Mouse (Mus musculus): ENCODE results near the gene Rapgef3. TPM values are rescaled to one million over a fixed set of nuclear protein-coding genes. Genes with fewer than 3 reads are reported as not detected.

The Rapgef3 gene
- polyA plus RNA-seq, 1 experiment from 2014 or later = 10.4 TPM

GRCm38 (mm10) chr15:97780611-97781031, 12.8 kb upstream of the Rapgef3 start:
- H3K4me2 ChIP-seq = no peak overlapping the region
- H3K9ac ChIP-seq = no peak overlapping the region
- no peaks in the 10 kb centered on the region for H3K36me3 ChIP-seq
- peaks cover 18% of the 10 kb centered on the region for H3K4me1 ChIP-seq (replicated peaks)
- H3K27ac ChIP-seq = no peak overlapping the region
- WGBS = 67% methylated on average over 12 of the region's 12 CpGs
- peaks cover 28% of the 10 kb centered on the region for H3K27me3 ChIP-seq
- H3K4me3 ChIP-seq = no peak overlapping the region
- no peaks in the 10 kb centered on the region for H3K9me3 ChIP-seq
- ATAC-seq (ENCODE audit: low FRiP score) = no peak

GRCm38 (mm10) chr15:97779576-97779975, 11.8 kb upstream of the Rapgef3 start:
- H3K36me3 ChIP-seq = no peaks in the 10 kb centered on the region
- no peaks in the 10 kb centered on the region for H3K9me3 ChIP-seq
- peaks cover 37% of the 10 kb centered on the region for H3K27me3 ChIP-seq
- no peak for ATAC-seq (ENCODE audit: low FRiP score)
- peaks cover 14% of the 10 kb centered on the region for H3K4me1 ChIP-seq (replicated peaks)
- H3K4me3 ChIP-seq = no peak overlapping the region
- WGBS = 95% methylated on average over 1 of the region's 1 CpGs
- H3K9ac ChIP-seq = no peak overlapping the region
- H3K4me2 ChIP-seq = no peak overlapping the region
- H3K27ac ChIP-seq = no peak overlapping the region

- Histone ChIP-seq H3K27ac (no peak within 1 kb of the TSS), H3K9me3 (no peaks in the 10 kb centered on the region), H3K9ac (no peak within 1 kb of the TSS), H3K4me1 (replicated peaks) (peaks cover 19% of the 10 kb centered on the region), H3K27me3 (peaks cover 41% of the 10 kb centered on the region), H3K4me3 (no peak within 1 kb of the TSS), H3K4me2 (no peak within 1 kb of the TSS), H3K36me3 (no peaks in the 10 kb centered on the region)
- ATAC-seq (ENCODE audit: low FRiP score) = no peak
- WGBS = 71% methylated on average over 8 of the region's 8 CpGs
Observed at GRCm38 (mm10) chr15:97778311-97779098, 10.7 kb upstream of the Rapgef3 start, which contains the start of gene Slc48a1. Gene Slc48a1, plus strand, starts transcription at chr15:97778520.

DNA sequence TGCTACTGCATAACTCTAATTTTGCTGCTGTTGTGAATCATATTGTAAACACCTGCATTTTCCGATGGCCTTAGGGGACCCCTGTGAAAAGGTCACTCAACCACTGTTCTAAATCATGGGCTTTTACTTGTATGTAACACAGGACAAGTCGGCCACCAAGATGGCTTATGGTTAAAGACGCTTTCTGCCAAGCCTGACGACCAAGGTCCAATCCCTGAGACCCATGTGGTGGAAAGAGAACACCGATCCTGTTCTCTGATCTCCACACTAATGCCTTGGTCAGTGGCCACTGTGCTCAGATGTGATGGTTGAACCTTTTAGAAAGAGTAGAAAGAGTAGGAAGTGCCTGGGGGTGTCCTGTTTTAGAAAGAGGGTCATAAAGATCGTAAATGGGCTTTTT, 9.1 kb upstream of the Rapgef3 start:
- H3K4me3 ChIP-seq = no peak overlapping the region
- H3K9me3 ChIP-seq = no peaks in the 10 kb centered on the region
- peaks cover 27% of the 10 kb centered on the region for H3K27me3 ChIP-seq
- no peak overlapping the region for H3K4me2 ChIP-seq
- peaks cover 21% of the 10 kb centered on the region for H3K4me1 ChIP-seq (replicated peaks)
- no peak overlapping the region for H3K27ac ChIP-seq
- no peaks in the 10 kb centered on the region for H3K36me3 ChIP-seq
- ATAC-seq (ENCODE audit: low FRiP score) = no peak
- WGBS = 86% methylated on average over 6 of the region's 6 CpGs
- no peak overlapping the region for H3K9ac ChIP-seq

- H3K27me3 ChIP-seq = peaks cover 25% of the 10 kb centered on the region
- no peak overlapping the region for H3K4me3 ChIP-seq
- no peak for ATAC-seq (ENCODE audit: low FRiP score)
- no peak overlapping the region for H3K27ac ChIP-seq
- no peaks in the 10 kb centered on the region for H3K9me3 ChIP-seq
- 10% methylated on average over 8 of the region's 8 CpGs for WGBS
- H3K36me3 ChIP-seq = no peaks in the 10 kb centered on the region
- H3K4me1 ChIP-seq (replicated peaks) = peaks cover 17% of the 10 kb centered on the region
- H3K4me2 ChIP-seq = no peak overlapping the region
- H3K9ac ChIP-seq = no peak overlapping the region
Observed at GRCm38 (mm10) chr15:97776514-97776913, 8.7 kb upstream of the Rapgef3 start.

DNA sequence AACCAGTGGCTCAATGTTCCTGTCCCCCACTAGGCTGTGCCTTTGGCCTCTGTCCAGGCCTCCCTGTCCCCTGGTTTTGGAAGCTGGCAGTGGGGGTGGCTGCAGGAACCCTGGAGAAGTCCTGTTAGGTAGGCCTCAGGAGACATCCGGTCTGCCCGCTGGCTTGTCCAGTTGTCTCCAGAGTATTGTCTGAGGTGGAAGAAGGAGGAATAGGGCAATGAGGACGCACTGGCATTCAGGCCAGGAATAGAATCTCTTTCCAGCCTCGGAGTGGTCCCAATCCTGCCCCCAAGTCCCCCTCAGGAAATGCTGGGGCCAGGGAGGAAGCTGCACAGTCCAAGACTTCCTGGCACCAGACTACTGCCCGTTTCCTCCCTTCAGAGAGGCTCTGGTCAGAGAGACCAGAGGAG, 6.2 kb upstream of the Rapgef3 start:
- Histone ChIP-seq H3K4me1 (replicated peaks) (peaks cover 16% of the 10 kb centered on the region), H3K4me2 (no peak overlapping the region), H3K36me3 (no peaks in the 10 kb centered on the region), H3K9ac (no peak overlapping the region), H3K9me3 (no peaks in the 10 kb centered on the region), H3K4me3 (no peak overlapping the region), H3K27ac (0 out of 2 replicates have a peak overlapping the region, but pooled peaks have one; percentile 8), H3K27me3 (peaks cover 49% of the 10 kb centered on the region)
- no peak for ATAC-seq (ENCODE audit: low FRiP score)
- WGBS = 70% methylated on average over 5 of the region's 5 CpGs

DNA sequence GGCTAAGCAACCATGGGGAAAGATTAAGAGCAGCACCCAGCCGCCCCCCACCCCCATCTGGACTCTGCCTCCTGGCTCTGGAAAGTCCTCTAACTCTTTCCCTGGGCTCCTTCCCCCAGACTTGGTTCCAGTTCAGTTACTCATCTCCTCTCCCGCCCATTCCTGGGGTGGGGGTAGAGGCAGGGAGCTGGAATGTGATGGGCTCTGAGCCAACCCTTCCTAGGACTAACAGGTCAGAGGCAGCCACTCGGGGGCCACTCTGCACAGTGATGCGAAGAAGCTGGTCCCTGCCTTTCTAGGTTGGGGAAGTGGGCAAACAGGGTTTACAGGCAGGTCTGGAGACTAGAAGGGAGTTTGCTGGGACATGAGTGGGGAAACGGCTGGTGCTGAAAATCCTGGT, 5.3 kb upstream of the Rapgef3 start:
- Histone ChIP-seq H3K36me3 (no peaks in the 10 kb centered on the region), H3K9ac (no peak overlapping the region), H3K27ac (no peak overlapping the region), H3K4me1 (replicated peaks) (peaks cover 20% of the 10 kb centered on the region), H3K27me3 (peaks cover 55% of the 10 kb centered on the region), H3K4me2 (no peak overlapping the region), H3K9me3 (no peaks in the 10 kb centered on the region), H3K4me3 (no peak overlapping the region)
- no peak for ATAC-seq (ENCODE audit: low FRiP score)
- WGBS = 44% methylated on average over 5 of the region's 5 CpGs

DNA sequence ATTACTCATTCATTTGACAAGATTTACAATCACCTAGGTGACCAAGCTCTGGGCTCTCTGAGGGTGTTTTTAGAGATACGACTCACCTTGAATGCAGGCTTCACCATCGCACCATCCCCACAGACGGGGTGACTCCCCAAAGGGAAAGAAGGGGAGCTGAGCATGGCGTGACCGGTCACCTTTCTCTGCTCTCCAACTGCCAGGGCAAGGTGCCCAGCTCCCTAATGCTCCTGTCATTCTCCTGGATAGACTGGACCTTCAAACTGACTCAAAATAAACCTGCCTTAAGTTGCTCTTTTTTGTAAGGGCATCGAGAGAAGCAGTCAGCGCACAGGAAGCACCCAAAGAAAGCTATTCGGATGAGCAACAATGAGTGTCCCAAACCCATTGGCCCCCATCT, 2.5 kb upstream of the Rapgef3 start:
- Histone ChIP-seq H3K9me3 (no peaks in the 10 kb centered on the region), H3K4me3 (no peak overlapping the region), H3K27me3 (peaks cover 69% of the 10 kb centered on the region), H3K36me3 (no peaks in the 10 kb centered on the region), H3K27ac (no peak overlapping the region), H3K4me1 (replicated peaks) (peaks cover 47% of the 10 kb centered on the region), H3K9ac (no peak overlapping the region), H3K4me2 (no peak overlapping the region)
- no peak for ATAC-seq (ENCODE audit: low FRiP score)
- 82% methylated on average over 8 of the region's 8 CpGs for WGBS

GRCm38 (mm10) chr15:97768192-97768591, 420 bp upstream of the Rapgef3 start:
- H3K36me3 ChIP-seq = no peaks in the 10 kb centered on the region
- under 1% methylated on average over 18 of the region's 18 CpGs for WGBS
- H3K27me3 ChIP-seq = peaks cover 76% of the 10 kb centered on the region

GRCm38 (mm10) chr15:97766594-97767279, 1.0 kb downstream of the Rapgef3 start:
- no peaks in the 10 kb centered on the region for H3K9me3 ChIP-seq
- H3K9ac ChIP-seq = peak overlapping the region; percentile 69
- peak overlapping the region; percentile 45 for H3K4me3 ChIP-seq
- H3K27me3 ChIP-seq = peaks cover 88% of the 10 kb centered on the region
- peak overlapping the region; percentile 70 for H3K27ac ChIP-seq
- 0 out of 2 replicates have a peak, but pooled peaks have one; percentile 5 for ATAC-seq (ENCODE audit: low FRiP score)
- 3% methylated on average over 23 of the region's 23 CpGs for WGBS
- no peaks in the 10 kb centered on the region for H3K36me3 ChIP-seq
- peak overlapping the region; percentile 88 for H3K4me2 ChIP-seq
- H3K4me1 ChIP-seq (replicated peaks) = peaks cover 48% of the 10 kb centered on the region

More at GRCm38 (mm10) chr15:97768192-97768591, 420 bp upstream of the Rapgef3 start:
- Histone ChIP-seq H3K27ac (no peak overlapping the region), H3K9me3 (no peaks in the 10 kb centered on the region), H3K9ac (peak overlapping the region; percentile 69), H3K4me3 (peak overlapping the region; percentile 45), H3K4me1 (replicated peaks) (peaks cover 52% of the 10 kb centered on the region), H3K4me2 (peak overlapping the region; percentile 88)
- ATAC-seq (ENCODE audit: low FRiP score) = no peak

- no peaks in the 10 kb centered on the region for H3K9me3 ChIP-seq
- peak overlapping the region; percentile 45 for H3K4me3 ChIP-seq
- H3K27me3 ChIP-seq = peaks cover 88% of the 10 kb centered on the region
- peak overlapping the region; percentile 69; the same call in 1 of the 2 replicates for H3K9ac ChIP-seq
- H3K4me1 ChIP-seq (replicated peaks) = peaks cover 51% of the 10 kb centered on the region
- peak overlapping the region; percentile 88 for H3K4me2 ChIP-seq
- no peaks in the 10 kb centered on the region for H3K36me3 ChIP-seq
- ATAC-seq (ENCODE audit: low FRiP score) = peak; percentile 56
- WGBS = 3% methylated on average over 8 of the region's 8 CpGs
- peak overlapping the region; percentile 70 for H3K27ac ChIP-seq
Observed at GRCm38 (mm10) chr15:97766194-97766593, 1.6 kb downstream of the Rapgef3 start.

DNA sequence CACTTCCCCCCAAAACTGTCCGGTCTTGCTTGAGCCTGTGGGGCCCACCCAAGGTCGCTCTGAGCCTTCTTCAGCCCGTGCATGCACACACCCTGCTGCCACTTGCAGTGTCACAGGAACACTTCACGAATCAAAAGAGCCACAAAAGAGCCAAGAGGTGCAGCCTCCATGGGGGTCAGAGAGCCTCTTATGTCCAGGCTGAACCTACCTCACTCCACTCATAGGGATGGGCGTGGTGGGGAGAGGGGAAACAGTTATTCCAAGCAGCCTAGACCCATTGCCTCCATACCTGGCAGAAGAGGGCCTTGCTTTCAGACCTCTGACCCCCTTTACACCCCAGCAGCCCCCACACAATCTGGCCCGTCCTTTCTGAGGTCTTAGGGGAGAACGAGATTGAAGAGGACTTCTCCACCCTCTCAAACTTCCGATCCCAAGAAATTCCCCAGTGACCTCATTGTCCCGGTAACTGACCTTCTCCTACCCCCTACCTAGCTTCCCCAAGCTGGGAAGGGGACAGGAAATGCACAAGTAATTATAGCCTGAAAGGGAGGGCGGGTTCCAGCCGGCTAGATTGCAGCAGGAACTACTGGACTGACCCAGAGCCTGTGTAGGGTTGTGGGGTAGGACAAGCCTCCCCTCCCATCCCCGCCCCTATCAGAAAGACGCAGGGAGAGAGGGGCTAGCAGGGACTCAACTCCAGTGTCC, 2.5 kb downstream of the Rapgef3 start:
- ATAC-seq (ENCODE audit: low FRiP score) = no peak
- peak overlapping the region; percentile 88 for H3K4me2 ChIP-seq
- no peaks in the 10 kb centered on the region for H3K36me3 ChIP-seq
- peaks cover 83% of the 10 kb centered on the region for H3K27me3 ChIP-seq
- peak overlapping the region; percentile 45; the same call in 1 of the 2 replicates for H3K4me3 ChIP-seq
- H3K4me1 ChIP-seq (replicated peaks) = peaks cover 54% of the 10 kb centered on the region
- H3K9me3 ChIP-seq = no peaks in the 10 kb centered on the region
- H3K27ac ChIP-seq = no peak overlapping the region
- H3K9ac ChIP-seq = no peak overlapping the region
- 36% methylated on average over 13 of the region's 13 CpGs for WGBS

All from hindbrain, embryonic 13.5 days (tissue).